Mouse (Mus musculus) bone marrow, adult 2 months (tissue): ENCODE measurements around the gene Gnat1.

Source experiments
- CTCF ChIP-seq: fragments of 200-500 bp; IDR thresholded peaks from 2 replicates; pipeline ENCODE4 v1.5.1; 2011; ENCODE audit warnings: low read length, control low read depth; ENCODE audit not compliant: control insufficient read depth, insufficient read depth
- POLR2A ChIP-seq: fragments of 200-500 bp; IDR thresholded peaks from 2 replicates; pipeline ENCODE4 v1.6.1; 2011; ENCODE audit warnings: low read depth, mild to moderate bottlenecking, control low read depth, low read length, borderline replicate concordance; ENCODE audit not compliant: control insufficient read depth

DNA sequence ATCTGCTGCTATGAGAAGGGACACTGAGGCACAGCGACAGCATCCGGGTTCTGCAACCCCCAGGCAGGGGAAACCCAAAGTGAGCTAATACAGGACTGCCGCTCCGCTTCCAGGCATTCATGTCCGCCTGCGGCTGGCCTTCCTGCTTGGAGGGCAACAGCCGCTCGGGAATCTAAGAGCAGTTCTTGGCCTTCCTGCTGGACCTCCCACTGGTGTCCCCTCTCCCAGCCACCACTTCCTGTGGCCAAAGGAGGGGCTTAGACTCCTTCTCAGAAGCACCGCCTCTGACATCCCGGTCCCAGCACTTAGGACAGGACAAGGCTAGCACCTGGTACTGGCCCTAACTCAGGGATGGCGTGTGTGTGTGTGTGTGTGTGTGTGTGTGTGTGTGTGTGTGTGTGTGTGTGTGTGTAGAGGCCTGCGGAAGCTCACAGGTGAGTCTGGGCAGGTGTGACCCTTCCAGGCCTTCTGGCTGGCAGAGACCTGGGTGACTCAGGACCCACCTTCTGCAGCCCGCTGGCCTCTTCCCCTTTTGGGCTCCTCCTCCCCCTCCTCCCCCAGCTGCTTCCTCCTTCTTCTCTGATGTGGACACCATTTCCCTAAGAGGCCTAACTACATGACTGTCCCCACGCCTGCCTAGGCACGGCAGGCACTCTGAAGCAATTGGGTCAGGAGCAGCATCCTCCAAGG lies 50.6 kb downstream of the Gnat1 start:
- TF ChIP-seq POLR2A (0 out of 2 replicates have a peak, but pooled peaks have one; percentile 16), CTCF (no peak)
